Mouse (Mus musculus): ENCODE data around the gene Ppp1r12b.

- TF ChIP-seq CTCF (IDR thresholded peaks at IDR 0.05; ENCODE audit: low read depth, low read length) (no peak), POLR2A (IDR thresholded peaks at IDR 0.05; ENCODE audit: extremely low read depth, insufficient read depth, low read length) (no peak)
Measured at GRCm38 (mm10) chr1:134865552-134865951, 90.2 kb downstream of the Ppp1r12b start.

Measured in liver, adult 2 months (tissue).